Mouse (Mus musculus): ENCODE results near the gene Cdh23. TPM values are rescaled to one million over a fixed set of nuclear protein-coding genes. Genes with fewer than 3 reads are reported as not detected.

Cdh23 gene
- total RNA-seq, 2 experiments from 2014 or later: 2.1 to 3.6 TPM

DNA sequence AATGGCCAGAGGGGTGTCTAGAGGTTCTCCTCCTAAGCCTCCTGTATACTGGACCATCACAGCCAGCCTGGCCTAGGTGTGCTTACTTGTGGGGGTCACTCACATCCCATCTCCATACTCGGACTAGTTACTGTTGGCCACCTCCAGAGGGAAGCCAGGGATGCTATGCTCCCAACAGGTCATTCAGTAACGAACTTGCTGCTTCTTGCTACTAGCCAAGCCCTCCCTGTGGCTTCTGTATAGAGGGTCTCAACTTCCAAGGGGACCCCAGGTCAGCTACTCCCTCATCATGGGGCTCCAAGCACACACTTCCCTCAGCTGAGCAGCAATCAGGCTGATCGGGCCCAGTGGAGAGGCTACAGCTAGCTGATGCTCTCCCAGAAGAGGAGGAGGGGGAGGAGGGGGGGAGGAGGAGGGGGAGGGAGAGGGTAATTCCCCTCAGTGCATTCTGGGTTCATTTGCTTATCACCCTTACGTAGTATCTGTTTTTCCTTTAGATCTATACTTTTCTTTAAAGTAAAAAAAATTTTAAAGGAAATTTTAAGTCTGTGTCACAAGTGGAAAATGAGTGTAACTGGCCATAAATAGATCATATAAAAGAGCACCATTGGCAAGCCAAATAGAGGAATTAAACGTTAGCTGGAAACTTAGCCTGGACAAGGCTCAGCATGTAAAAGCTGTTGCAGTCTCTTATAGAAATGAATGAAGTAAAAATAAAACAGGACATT, 346.0 kb downstream of the Cdh23 start:
- no peak for DNase-seq (ENCODE audit: extremely low spot score in 1 of 2, low spot score in 1 of 2)

DNA sequence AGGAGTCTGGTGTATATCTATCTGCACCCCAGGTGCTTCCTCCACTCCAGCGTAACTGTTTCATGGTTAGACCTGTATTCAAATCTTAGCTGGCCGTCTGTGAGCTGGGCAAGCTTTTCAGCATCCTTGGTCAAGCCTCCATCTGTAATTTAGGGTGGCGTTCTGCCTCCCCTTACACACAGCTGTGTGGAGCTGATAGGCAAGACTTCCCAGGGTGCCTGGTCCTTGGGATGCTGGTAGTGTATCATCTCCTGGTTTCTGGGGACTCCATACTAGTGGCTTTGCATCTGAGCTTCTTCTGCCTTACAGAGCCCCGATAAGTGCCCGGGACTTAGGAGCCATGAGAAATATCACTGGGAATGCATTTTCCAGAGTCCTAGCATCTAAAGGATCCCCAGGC, 346.6 kb downstream of the Cdh23 start:
- no peak for DNase-seq (ENCODE audit: extremely low spot score in 1 of 2, low spot score in 1 of 2)

DNA sequence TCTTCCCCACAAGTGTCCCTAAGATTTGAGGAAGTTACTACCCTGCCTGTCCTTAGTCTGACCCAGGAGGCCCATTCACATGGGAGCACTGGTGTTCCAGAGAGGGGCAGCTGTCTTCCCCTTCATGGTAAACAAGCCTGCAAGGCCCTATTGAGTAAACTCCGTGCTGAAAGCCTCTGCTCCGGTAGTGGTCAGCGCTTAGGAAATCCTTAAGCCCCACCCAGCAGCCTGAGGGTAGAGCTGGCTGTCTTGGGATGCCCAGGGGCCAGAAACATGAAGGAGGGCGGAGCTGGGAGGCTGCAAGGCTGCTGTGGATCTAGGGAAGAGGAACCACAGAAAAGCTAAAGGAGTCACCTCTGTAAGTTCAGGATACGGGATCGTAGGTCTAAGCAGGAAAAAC, 347.2 kb downstream of the Cdh23 start:
- DNase-seq (ENCODE audit: extremely low spot score in 1 of 2, low spot score in 1 of 2): no peak

DNA sequence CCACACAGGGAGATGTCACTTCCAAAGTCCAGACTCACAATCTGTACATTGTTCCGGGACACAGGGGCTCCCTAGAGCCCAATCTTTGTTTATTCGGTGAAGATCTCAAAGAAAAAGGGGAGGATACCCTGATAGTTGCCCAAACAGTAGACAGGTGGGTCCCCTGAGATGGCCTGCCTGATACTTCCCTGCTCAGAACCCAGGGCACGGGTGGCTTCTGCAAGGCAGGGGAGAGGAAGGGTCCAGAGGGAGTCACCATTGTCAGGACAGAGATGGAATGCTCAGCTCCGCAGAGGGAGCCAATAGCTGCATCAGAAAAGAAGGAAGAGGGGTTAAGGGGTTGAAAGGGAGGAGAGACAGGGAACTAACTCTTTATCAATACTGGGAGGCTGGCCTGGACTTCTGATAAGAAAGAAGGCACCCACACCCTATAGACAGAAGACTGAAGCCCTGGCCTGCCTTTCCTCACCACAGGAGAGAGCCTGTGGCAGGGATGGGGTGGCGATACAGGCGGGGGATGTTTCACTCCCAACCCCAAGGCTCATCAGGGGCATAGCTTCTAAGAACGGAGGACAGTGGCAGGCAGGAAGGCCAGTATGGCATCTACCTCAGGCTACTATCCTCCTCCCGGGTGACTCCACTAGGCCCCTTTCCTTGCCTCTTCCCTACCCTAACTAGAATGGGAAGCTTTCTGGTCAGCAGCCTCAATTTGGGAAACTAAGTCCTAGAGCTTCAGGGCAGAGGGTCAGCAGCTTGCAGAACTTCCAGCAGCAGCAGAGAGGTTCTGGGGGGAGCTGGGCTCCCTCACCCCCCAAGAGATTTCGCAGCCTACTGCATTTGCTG, 348.3 kb downstream of the Cdh23 start:
- DNase-seq (ENCODE audit: extremely low spot score in 1 of 2, low spot score in 1 of 2): no peak

DNA sequence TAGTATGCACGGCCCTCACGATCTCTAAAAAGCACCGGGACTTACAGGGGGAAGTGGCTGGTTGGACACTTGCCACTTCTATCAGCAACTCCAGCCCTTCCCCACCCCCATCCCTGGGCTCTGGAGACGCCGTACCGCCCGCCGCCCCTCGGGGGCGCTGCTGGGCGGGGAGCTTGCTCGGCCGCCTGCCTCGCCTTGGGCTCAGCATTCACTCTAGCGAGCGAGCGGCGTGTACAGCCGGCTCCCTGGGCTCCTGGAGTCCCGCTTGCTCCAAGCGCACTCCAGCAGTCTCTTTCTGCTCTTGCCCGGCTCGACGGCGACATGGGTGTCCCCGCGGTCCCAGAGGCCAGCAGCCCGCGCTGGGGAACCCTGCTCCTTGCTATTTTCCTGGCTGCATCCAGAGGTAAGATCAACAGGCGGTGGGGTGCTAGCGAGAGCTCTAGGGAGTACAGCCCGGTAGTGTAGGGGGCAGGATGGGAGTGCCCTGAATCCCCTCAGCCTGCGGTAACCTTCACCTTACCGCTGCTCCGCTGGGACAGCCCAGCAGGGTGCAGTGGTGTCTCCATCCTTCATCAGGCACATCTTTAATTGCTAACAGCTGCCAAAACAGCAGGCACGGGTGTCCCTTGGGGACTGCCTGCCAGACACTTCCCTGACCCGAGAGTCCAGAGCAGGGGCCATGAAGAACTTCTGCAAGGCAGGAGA, 349.4 kb downstream of the Cdh23 start, which contains the start of gene Vsir:
Vsir (plus strand) TSS at position 151 of the 705 bp plus-strand sequence.
- DNase-seq (ENCODE audit: extremely low spot score in 1 of 2, low spot score in 1 of 2): peak; percentile 49 to 62

DNA sequence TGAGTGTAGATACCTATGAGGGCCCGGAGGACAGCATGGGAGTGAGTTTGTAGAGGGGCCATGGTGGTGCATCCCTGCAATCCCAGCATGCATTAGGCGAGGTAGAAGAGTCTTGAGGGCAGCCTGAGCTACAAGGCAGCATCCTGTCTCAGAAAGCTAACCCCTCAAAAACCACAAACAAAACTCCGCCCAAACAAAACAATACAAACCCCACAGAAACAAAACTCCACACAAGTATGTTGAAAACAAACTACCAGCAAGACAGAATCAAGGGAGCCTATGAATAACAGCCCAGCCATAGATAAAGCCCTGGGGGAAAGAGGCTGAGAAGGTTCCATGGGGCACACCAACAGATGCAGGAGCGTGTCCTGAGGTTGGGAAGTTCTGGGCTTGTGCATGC, 350.2 kb downstream of the Cdh23 start:
- no peak for DNase-seq (ENCODE audit: extremely low spot score in 1 of 2, low spot score in 1 of 2)

DNA sequence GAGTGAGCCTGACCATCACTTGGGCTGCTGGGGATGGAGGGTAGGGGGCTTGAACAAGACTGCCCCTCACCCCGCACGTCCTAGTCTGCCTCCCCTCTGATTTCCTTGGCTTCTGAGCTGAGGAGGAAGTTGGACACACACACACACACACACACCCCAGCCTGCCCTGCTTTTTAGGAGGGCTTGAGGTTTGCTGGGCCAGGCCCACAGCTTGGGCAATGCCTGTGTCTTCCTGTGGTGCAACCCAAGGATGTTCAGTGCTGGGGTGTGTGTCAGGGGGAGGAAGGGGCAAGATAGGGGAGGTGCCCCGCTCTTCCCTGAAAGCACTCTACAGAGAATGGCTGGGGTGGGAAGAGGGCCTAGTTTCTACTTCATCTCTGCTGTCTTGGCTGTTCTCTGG, 352.2 kb downstream of the Cdh23 start:
- no peak for DNase-seq (ENCODE audit: extremely low spot score in 1 of 2, low spot score in 1 of 2)

DNA sequence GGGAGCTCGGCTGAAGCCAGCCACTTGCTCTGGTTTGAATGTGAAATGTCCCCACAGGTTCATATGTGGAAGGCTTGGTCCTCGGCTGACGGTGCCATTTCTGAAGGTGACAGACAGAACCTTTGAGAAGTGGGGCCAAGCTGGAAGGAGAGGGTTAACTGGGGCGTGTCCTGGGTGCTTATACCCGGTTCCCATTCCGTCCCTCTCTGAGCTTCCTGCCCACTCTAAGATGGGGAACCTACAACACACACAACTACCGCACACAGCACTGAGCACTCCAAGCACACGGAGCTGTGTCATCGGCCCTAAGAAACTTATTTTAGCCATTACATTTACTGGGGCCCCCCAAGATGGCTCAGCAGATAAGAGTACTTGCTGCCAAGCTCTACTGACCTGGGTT, 354.8 kb downstream of the Cdh23 start:
- no peak for DNase-seq (ENCODE audit: extremely low spot score in 1 of 2, low spot score in 1 of 2)

DNA sequence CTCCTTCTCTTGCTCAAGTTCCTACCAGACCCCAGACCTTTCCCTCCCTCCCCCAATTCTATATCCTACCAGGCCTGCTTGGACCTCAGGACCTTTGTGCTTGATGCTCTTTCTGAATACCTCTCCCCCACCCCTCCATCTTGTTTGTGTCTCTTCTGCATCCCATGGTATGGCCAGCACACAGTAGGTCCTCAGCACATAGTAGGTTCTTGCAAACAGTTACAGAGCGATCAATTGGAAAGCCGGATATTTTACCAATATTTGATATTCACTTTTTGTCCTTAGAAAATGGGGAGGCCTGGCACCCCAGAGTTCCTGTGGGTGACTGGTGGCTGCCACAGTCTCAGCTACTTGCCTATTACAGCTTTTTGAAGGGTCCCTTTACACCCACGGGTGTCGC, 361.3 kb downstream of the Cdh23 start:
- no peak for DNase-seq (ENCODE audit: extremely low spot score in 1 of 2, low spot score in 1 of 2)

DNA sequence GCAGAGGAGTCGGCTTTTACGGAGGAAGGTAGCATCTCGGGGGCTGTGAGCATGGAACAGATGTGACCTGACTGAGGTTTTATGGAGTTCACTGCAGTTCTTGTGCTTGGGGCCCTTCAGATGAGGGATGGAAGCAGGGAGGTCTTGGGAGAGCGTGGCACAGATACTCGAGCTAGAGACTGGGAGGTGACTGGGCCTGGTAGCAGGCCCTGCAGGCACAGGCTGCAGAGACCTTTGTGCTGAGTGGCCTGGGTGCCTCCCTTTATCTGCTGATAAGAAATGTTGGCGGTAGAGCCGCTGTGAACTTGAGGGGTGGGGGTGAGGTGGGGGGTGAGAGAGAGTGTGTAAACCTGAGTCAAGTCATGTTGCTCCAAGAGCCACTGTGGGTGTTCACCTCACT, 361.7 kb downstream of the Cdh23 start:
- no peak for DNase-seq (ENCODE audit: extremely low spot score in 1 of 2, low spot score in 1 of 2)

DNA sequence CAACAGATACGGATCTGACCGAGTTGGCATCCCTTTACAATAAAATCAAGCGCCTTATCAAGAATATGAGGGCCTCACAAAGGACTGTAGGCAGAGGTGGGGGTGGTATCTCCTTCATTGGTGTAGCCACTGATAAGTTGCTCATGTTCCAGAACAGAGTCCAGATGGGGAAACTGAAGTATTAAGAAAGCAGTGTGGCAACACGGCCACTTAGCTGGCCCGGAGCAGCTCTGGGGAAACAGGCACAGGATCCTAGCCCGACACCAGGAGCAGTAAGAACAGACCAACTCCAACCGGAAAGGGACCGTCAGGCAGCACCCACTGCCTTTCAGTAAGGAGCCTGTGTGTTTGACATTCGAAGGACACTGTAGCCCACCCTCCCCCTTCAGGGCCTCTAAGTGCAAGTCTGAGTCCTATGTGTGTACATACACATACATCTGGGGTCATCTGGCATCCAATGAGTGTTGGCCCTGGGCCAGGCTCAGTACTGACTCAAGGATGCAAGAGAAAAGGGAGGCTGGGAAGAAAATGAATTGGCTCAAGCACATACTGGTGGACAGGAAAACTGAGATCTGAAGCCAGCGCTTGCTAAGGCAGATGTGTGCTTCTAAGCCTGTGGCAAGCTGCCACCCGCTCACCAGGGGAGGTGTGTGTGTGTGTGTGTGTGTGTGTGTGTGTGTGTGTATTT, 367.2 kb downstream of the Cdh23 start:
- DNase-seq (ENCODE audit: extremely low spot score in 1 of 2, low spot score in 1 of 2): no peak

DNA sequence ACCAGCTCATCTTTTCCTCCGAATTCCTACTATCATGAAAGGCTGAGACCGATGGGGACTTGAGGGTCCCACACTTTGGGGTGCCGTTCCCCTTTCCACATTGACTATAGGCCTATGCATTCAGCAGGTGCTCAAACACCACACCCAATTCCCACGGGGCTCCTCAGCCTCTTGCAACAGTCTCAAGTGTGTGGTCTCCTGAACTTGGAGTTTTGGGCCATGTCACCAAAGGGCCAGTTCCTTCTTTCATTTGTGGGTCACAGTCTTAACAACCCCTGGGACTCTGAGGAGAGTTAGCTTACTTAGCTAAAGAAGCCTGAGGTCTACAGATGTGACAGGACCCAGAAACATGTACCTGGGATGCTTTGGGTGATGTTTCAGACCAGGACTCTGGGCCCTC, 380.1 kb downstream of the Cdh23 start:
- no peak for DNase-seq (ENCODE audit: extremely low spot score in 1 of 2, low spot score in 1 of 2)

DNA sequence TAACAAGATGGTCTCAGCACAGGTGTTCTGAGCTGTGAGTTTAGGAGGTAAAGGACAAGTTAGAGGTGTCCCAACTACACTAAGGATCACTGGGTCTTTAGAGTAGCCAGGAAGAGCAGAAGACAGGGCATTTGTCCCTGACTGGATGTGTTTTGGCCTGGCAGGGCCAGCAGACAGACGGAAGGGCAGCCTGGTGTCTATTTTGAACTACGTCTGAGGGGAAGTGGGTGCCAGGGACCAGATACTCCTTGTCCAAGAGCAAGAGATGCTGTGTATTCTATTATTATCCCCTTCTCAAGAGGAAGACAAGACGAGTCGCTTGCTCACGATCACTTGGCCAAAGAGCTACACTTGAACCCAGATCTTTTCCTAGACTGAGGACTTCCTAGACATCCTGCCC, 382.7 kb downstream of the Cdh23 start:
- DNase-seq (ENCODE audit: extremely low spot score in 1 of 2, low spot score in 1 of 2): no peak

DNA sequence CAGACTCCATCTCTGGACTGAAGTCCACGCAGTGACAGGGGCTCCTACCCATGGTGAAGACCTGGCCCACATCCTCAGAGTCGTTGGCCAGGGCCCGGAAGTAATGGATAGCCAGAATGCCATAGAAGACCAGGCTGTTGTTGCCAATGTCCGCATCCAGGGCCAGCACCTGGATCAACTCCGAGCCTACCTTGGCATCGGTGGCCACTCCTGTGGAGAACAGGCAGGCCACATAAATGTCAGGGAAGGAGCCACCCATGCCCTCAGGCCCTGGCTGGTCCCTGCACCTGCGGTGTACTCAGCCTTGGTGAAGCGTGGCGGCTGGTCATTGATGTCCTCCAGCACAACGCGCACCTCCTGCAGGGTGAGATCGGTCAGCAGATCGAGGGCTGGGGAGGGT, 385.7 kb downstream of the Cdh23 start:
- no peak for DNase-seq (ENCODE audit: extremely low spot score in 1 of 2, low spot score in 1 of 2)

DNA sequence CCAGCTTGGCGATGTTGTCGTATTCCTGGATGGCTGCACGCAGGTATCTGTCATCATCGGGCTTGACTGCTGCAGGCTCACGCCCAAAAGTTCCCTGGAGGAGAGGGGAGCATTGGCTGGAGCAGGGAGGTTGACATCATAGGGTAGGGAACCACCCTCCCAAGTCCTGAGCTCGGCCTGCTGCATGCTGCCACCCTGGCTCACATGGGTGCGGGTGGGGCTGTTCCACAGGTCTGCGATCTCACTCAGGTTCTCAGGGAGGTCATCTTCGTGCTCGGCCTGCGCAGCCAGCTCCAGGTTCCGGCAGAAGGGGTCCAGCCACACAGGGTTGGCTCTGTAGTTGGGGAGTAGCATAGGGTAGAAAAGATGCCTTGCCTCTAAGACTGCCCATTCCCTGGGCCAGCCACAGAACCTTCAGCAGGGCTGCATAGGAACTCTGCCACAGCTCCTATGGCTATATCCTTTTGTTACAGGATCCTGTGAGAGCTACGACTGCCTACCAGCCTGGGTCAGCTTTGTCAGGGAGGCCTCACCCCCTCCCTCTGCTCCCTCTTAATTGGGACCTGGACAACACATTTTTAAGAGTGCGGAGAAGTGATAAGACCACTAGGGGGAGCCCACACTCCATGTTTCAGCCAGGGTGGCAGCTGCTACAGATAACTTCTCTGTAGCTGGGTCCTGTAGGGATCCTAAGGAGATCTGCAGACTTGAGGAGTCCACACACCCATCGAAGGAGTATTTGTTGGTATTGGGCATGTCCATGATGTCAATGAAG, 391.2 kb downstream of the Cdh23 start:
- DNase-seq (ENCODE audit: extremely low spot score in 1 of 2, low spot score in 1 of 2): peak; percentile 64 to 71

DNA sequence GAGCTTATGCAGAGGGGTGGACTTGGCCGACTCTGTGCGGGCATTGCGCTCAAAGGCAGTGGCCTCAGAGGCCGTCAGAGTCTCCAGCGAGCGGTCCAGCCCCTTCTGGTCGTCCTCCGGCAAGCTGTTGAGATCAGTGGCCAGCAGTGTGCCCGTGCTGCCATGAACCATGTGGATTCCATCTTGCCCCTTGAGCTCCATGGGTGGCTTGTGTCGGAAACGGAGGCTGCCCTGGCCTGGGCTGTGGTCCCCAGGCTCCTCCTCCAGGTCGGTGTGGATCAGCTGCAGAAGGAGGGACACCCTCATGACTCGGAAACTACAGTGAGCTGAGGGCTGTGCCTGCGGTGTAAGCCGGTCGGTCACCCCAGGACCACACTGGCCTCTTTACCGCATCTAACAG, 392.9 kb downstream of the Cdh23 start:
- DNase-seq (ENCODE audit: extremely low spot score in 1 of 2, low spot score in 1 of 2): no peak

DNA sequence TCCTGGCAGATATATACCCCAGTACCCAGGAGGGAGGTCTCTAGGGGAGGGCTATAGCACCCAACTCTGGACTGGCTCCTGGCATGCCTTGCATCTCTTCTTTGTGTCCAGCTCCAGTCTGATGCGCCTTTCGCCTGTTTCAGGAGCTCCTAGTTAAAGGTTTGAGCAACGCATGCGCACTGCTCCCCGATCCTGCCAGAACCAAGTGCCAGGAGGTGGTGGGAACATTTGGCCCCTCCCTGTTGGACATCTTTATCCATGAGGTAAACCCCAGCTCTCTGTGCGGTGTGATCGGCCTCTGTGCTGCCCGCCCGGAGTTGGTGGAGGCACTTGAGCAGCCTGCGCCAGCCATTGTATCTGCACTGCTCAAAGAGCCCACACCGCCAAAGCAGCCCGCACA, 396.7 kb downstream of the Cdh23 start:
- no peak for DNase-seq (ENCODE audit: extremely low spot score in 1 of 2, low spot score in 1 of 2)

DNA sequence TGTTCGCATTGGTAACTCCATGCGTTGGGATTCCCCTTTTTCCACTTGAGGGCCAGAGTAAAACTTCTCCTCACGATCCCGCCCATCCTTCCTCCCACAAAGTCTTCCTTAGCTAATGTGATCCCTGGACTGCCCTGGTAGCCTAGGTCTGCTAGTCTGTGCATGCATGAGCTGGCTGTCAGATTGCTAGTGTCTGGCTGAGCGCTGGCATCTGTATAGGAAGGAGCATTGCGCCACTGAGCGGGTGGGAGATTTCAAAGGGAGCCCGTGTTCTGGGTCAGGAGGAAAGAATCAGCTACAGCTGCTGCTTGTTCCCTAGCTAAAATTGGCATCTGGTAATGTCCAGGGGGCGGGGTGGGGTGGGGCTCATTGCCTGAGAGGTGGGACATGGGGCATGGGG, 400.3 kb downstream of the Cdh23 start:
- DNase-seq (ENCODE audit: extremely low spot score in 1 of 2, low spot score in 1 of 2): no peak

DNA sequence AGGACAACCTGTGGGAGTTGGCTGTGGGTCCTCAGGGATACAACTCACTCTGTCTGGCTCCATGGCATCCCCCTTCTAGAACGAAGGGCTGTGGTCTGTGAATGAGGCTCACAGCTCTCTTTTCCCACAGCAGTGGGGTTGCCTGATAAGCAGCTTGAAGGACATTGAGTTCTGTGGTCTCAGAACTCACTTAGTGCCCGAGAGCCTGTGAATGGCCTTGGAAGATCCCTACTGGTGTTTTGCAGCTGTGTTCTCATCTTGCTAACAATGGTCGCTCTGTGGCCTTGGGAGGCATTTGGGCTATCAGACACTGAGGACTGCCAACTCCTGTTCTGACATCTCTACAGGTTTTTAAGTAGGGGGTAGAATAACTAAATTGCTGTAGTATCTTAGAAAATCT, 400.9 kb downstream of the Cdh23 start:
- DNase-seq (ENCODE audit: extremely low spot score in 1 of 2, low spot score in 1 of 2): no peak

DNA sequence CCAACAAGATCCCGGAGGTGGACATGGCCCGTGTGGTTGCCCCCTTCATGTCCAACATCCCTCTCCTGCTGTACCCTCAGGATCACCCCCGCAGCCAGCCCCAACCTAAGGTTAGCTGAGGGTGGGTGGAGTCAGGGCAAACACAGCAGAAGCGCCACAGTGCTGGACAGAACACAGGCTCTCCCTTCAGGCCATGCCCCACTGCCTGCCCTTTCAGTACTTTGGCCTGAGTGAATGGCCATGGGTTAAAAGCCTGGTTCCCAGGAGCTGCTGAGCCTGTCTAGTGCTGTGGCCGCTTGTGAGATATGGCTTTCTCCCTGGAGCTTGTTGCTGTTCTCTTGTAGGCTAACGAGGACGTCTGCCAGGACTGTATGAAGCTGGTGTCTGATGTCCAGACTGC, 401.7 kb downstream of the Cdh23 start:
- no peak for DNase-seq (ENCODE audit: extremely low spot score in 1 of 2, low spot score in 1 of 2)
